Mouse (Mus musculus) gastrocnemius, adult 8-10 months (tissue): ENCODE results near the gene Prr19. TPM values are rescaled to one million over a fixed set of nuclear protein-coding genes. Genes with fewer than 3 reads are reported as not detected.
"Not testable (repeated sequence)": the region's sequence is repeated elsewhere in the genome, so short reads cannot be mapped to it uniquely, and the experiment has no call there.

Source experiments
- DNase-seq, 2 experiments: peaks; one replicate each; pipeline ENCODE4 v3.0.0; 2022; ENCODE audit warnings: low spot score in 2 of 2
- total RNA-seq, 4 experiments: library from RNA; stranded (reverse); gene quantifications; 2 replicates each; pipeline ENCODE4 v1.2.4; 2022

Prr19 gene
- total RNA-seq, 4 experiments from 2014 or later = not detected

GRCm38 (mm10) chr7:25317446-25317999, 16.3 kb downstream of the Prr19 start:
- no peak for DNase-seq

DNA sequence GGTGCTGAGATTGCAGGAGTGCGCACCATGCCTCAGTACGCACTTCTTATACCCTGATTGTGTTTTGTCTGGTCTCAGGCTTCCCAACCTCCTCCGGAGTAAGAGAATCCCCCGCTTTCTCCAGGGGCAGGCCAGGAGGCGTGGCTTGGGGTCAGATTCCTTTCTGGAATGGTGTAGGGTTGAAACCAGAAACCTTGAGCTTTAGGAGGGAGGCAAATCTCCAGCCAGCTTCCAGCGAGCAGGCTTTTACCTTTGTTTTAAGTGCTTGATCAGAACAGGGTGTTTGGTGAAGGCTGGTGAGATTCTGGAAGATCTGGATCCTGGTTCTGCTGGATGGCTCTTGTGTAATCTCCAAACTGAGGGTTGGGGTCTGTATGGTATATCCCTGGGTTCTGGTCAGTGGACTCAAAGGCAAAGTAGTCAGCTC, 20.9 kb downstream of the Prr19 start:
- peak in 1 of 2 experiments; percentile 37 for DNase-seq

GRCm38 (mm10) chr7:25323219-25323618, 22.0 kb downstream of the Prr19 start:
- no peak for DNase-seq

DNA sequence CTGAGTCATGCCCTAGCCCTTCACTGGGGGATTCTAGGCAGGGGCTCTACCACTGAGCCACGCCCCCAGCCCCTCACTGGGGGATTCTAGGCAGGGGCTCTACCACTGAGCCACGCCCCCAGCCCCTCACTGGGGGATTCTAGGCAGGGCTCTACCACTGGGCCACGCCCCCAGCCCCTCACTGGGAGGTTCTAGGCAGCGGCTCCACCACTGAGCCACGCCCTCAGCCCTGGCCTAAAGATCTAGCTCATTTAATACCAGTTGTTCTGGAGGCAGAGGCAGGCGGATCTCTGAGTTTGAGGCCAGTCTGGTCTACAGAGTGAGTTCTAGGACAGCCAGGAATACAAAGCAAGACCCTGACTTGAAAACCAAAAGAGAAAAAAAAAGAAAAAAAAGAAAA, 24.2 kb downstream of the Prr19 start:
- not testable (repeated sequence) for DNase-seq

DNA sequence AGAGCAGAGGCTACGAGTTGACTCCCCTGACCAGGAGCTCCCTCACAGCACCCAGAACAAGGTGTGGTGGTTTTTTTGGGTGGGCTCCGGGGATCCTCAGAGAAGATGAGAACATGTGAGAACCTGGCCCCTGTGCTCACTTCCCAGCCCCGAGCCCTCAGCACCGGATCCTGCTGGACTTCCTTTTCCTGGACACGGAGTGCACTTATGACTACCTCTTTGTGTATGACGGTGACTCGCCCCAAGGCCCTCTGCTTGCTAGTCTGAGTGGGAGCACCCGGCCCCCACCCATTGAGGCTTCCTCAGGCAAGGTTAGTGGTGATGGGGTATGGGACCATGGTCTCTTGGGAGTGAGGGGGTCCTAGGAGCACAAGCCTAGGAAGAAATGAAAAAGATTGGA, 25.0 kb downstream of the Prr19 start:
- no peak for DNase-seq

DNA sequence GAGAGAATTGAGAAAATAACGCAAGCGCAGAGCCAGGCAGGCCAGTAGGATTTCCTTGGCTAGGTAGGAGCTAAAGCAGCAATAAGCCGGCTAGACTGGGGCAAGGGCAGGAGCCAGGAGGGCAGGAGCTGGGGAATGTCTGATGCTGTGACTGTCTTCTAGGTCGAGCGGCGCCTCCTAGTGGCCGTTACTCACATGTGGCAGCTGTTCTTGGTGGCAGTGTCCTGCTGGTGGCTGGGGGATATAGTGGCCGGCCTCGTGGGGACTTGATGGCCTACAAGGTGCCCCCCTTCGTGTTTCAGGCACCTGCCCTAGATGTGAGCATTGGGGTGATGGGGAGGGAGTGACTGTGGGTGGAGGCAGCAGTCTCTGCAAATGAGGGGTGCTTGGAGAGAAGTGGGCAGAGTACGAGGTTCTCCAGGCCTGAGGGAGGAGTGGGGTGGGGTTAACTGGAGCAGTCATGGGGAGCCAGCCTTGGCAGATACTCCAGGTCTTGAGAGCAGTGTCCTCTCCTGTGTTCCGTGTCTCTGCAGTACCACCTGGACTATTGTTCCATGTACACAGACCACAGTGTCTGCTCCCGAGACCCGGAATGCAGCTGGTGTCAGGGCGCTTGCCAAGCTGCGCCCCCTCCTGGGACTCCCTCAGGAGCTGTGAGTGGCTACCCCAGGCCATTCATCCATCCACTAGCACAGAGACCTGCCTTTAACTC, 32.5 kb downstream of the Prr19 start:
- peak; percentile 69 to 82 for DNase-seq

GRCm38 (mm10) chr7:25334472-25334871, 33.3 kb downstream of the Prr19 start:
- DNase-seq = no peak

DNA sequence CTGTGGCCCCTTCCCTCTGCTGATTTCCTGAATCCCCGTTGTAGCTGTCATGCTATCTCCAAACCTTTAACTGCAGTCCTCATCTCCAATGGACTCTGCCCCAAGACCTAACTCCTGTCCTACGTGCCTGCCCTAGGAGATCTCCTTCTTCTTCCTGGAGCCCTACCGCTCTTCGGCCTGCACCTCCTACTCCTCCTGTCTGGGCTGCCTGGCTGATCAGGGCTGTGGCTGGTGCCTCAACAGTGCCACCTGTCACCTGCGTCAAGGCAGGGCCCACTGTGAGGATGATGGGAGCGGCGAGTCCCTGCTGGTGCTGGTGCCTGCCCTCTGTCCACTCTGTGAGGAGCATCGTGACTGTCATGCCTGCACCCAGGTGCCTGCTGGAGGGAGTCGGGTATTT, 38.1 kb downstream of the Prr19 start:
- no peak for DNase-seq

DNA sequence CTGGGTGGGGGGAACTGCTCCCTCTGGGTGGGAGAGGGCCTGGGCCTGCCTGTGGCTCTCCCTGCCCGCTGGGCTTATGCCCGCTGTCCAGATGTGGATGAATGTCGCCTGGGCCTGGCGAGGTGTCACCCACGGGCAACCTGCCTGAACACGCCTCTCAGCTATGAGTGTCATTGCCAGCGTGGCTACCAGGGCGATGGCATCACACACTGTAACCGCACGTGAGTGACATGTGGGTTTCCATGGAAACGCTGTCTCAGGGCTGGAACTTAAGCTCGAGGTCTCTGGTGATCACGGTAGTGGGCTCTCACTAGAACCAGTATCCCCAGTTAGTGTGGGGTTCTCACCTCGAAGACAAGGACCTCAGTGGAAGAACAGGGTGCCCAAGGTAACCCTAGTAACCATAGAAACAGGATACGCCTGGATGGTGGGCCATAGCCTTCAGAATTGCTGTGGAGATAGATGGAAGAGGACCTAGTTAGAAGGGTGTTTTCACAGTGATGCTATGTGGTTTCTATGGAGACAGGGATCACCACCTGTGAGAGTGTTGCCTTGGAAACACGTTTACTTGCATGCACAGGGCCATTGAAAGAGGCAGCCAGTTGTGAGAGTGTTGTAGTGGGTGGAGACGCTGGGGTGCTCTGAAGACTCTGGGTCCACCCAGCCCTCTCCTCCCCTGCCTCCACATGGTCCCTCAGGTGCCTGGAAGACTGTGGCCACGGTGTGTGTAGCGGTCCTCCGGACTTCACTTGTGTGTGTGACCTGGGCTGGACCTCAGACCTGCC, 40.0 kb downstream of the Prr19 start:
- no peak for DNase-seq

GRCm38 (mm10) chr7:25348861-25349260, 47.6 kb downstream of the Prr19 start:
- DNase-seq = no peak

Other genes starting within 250 kb of the Prr19 start
- 1 to 10 TPM; 1.3 to 3.2 (median 2.2) TPM for gene Grik5, start 229.1 kb upstream of the Prr19 start, total RNA-seq
- gene Zfp574, start 228.8 kb upstream of the Prr19 start, total RNA-seq = 1 to 10 TPM; 6.5 to 9.3 (median 9.0) TPM
- gene Pou2f2, start 121.7 kb upstream of the Prr19 start, total RNA-seq = under 1 TPM in 2 of 4 experiments, not detected in 2; 0.02 to 0.24 TPM
- 1 to 10 TPM; 8.0 to 9.2 (median 8.6) TPM for gene Dedd2, start 80.8 kb upstream of the Prr19 start, total RNA-seq
- gene Zfp526, start 80.0 kb upstream of the Prr19 start, total RNA-seq = 1 to 10 TPM; 5.5 to 6.4 (median 6.1) TPM
- gene Gsk3a, start 63.6 kb upstream of the Prr19 start, total RNA-seq = 10 to 100 TPM; 87.5 to 93.5 (median 90.1) TPM
- gene Erf, start 50.6 kb upstream of the Prr19 start, total RNA-seq = 1 to 10 TPM; 4.2 to 5.8 (median 5.7) TPM
- gene Cic, start 33.7 kb upstream of the Prr19 start, total RNA-seq = 10 to 100 TPM; 26.4 to 38.7 (median 30.1) TPM
- 1 to 10 TPM in 3 of 4 experiments, under 1 TPM in 1; 0.56 to 1.5 (median 1.1) TPM for gene Pafah1b3, start 3.4 kb upstream of the Prr19 start, total RNA-seq
- not detected for gene Tmem145, start 4.7 kb downstream of the Prr19 start, total RNA-seq
- 10 to 100 TPM; 22.6 to 26.8 (median 25.0) TPM for gene Megf8, start 15.8 kb downstream of the Prr19 start, total RNA-seq
- not detected for gene Cnfn, start 68.3 kb downstream of the Prr19 start, total RNA-seq
- gene Lipe, start 97.3 kb downstream of the Prr19 start, total RNA-seq = 10 to 100 TPM; 10.6 to 28.0 (median 19.9) TPM
- not detected for gene Cxcl17, start 111.5 kb downstream of the Prr19 start, total RNA-seq
- gene Ceacam1, start 176.2 kb downstream of the Prr19 start, total RNA-seq = 1 to 10 TPM; 1.9 to 4.8 (median 3.3) TPM
- gene Ceacam2, start 238.4 kb downstream of the Prr19 start, total RNA-seq = under 1 TPM; 0.17 to 0.67 (median 0.33) TPM